Mouse (Mus musculus) G1E-ER4 (cell line): Measurements from ENCODE around the gene Saxo1. TPM values are rescaled to one million over a fixed set of nuclear protein-coding genes. Genes with fewer than 3 reads are reported as not detected.

Source experiments
- GATA1 ChIP-seq: IDR thresholded peaks from one replicate; pipeline ENCODE4 v1.8.0; 2012; ENCODE audit warnings: low read length, inconsistent platforms
- polyA plus RNA-seq: library from polyadenylated mRNA; stranded (reverse); fragments of >175 nt; gene quantifications from 2 replicates; pipeline ENCODE4 v1.2.3, GENCODE M21; 2012

Saxo1 gene
- polyA plus RNA-seq, 1 experiment: not detected

DNA sequence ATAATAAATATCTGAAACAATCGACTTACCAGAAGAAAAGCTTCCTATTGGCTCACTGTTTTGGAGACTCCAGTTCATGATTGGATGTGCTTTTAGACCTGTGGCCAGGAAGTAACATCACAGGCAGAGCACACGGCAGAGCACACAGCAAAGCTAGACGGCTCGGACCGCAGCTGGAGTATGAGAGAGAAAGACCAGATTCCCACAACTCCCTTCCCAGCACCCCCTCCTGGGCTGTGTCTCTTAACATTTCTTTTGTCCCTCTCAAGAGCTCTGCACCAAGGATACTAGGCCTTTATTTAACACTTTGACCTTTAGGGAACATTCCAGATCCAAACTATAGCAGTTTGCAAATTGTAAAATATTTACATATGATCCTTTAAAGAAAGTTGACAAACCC lies 19.2 kb downstream of the Saxo1 start:
- TF ChIP-seq GATA1: no peak

DNA sequence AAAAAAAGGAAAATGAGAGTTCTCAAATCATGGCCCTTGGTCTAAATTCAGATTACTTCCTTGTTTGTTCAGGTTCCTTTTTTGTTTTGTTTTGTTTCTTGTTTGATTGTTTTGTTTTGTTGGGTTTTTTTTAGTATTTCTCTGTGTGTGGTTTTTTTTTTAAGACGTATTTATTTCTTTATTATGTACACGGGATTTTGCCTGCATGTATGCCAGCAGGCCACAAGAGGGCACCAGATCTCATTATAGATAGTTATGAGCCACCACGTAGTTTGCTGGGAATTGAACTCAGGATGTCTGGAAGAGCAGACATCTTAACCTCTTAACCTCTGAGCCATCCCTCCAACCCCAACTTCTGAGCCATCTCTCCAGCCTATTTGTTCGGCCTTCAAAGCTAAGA lies 20.2 kb downstream of the Saxo1 start:
- no peak for TF ChIP-seq GATA1

DNA sequence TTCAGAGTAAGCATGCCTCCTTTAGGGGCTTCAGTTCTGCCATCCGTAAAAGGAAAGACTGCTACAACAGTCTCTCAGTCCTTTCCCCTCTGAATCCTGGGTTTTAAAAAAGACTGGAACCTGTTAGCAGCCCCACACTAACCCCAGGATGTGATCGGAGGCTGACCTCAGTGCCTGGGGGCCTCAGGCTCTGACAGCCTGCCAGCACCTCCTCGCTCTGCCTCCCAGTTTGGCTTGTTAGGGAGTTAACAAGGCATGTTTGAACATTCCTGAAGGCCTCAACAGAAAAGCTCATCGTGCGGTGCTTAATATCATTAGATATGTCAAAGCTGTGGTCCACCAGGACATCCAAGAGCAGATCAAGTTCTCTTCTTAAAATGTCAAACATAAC lies 24.0 kb downstream of the Saxo1 start:
- TF ChIP-seq GATA1: no peak

DNA sequence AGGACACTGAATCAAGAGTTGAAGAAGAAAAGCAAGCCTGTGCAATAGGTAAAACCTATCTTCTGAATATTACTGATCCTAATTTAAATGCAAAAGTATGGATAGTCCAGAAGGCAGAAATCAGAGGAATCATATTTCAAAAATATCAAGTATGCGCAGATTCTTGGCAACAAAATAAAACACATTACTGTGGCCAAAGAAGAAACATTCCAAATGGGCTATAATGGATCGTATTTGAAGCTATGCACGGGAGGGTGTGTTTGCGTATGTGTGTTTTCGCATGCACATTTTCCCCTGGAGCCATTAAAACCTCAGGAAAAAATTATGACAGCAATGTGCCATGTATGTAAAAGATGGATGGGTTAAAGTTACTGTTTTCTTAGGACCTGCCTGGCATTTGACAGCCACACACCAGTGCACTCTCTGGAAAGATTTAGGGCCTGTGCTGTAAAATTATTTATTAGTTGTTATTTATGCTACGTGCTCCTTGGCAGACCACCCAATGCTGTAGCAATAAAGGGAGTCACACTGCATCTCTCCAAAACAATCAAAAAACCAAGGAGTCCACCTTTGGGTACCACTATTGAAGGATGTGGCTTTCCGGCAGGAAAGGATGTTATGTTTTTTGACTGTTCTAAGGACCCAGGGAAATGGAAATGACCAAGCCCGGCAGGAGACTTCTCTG lies 24.6 kb downstream of the Saxo1 start:
- no peak for TF ChIP-seq GATA1

DNA sequence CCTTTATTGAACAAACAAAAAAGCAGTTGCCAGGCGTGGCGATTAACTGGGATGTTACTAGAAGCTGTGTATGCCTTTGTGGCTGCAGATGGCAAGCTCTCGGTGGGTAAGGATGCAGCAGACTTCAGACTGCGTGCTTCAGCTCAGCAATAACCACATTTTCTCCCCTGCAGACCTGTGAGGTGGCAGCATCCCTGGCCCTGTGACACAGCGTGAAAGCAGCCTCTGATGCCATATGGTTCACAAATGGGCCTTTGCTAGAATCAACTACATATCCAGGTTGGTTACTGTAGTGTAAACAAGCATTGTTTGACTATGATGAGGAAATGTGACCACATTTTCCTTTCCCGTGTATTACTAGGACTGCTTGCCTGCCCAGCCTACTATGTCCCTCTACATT lies 29.0 kb downstream of the Saxo1 start:
- no peak for TF ChIP-seq GATA1

DNA sequence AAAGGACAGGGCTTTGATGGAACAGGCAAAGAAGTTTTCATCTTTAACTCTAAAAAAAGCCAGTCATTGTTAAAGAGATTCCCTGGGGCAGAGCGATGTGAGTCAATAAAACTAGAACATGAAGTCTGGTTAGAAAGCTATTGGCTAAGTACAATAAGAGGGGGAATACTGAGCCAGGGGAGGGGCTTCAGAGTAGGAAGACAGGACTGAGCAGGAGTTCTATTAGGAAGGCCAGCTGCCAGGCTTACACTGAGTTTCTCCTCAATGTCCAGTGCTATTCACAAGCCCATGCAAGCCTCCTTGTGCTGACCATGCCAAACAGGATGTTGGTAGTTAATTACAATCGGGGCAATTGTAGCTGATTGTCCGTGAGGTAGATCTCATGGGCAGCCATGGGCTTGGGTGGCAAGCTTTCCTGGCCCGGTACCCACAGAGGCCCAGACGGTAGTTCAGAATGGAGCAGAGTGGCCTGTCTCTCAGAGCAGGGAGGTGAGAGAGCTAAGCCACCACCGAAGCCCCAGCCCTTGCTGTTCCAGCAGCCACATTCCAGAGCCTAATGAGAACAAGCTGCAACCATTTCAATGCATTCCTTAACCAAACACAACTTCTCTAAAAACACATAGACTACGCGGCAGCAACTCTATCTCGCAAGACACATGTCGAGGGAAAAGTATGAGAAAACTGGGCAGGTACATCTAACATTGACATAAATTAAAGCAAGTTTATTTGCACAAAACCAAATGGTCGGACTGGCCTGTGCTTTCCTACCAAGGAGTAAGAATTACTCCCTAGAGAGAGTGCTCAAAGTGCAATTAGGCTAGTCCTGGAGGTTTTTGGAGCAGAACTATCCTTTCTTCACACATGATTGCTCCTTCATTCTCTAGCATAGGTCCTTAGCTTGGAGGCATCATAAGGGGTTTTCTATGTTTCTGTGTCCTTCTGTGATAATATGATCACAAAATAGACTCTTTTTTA lies 30.7 kb downstream of the Saxo1 start:
- TF ChIP-seq GATA1: no peak

DNA sequence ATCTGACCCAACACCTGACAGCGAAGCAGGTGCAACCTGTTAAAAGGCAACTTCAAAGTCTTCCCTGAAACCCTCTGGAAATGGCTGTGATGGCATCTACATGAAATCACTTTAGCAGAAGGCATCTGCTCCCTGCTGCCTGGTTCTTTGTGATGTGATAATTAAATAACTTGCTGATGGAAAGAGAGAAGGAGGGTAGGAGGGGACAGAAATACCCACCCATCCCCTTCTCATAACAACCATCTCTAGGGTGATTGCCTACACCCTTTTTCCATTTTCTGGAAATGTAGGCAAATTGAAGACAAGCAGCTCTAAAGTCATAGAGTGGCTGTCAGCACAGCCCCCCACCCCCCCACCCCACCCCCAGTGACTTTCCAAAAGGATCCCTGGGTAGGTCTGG lies 33.6 kb downstream of the Saxo1 start:
- TF ChIP-seq GATA1: no peak

DNA sequence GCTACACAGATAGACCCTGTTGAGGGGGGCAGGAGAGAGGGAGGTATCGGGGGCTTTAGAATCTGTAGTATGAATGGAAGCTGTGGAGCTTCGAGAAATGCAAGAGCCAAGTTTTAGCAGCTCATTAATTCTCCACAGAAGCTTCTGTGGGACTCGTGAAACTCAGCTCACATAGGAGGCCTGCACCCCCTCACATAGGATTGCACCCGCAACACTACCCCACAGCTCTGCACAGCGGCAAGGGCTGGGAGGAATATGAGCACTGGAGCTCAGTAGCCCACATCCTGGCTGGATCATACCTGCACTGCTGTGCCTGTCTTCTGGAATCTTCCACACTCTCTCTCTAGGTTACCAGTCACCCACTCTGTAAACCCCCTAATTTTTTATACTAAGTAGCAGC lies 34.4 kb downstream of the Saxo1 start:
- no peak for TF ChIP-seq GATA1

DNA sequence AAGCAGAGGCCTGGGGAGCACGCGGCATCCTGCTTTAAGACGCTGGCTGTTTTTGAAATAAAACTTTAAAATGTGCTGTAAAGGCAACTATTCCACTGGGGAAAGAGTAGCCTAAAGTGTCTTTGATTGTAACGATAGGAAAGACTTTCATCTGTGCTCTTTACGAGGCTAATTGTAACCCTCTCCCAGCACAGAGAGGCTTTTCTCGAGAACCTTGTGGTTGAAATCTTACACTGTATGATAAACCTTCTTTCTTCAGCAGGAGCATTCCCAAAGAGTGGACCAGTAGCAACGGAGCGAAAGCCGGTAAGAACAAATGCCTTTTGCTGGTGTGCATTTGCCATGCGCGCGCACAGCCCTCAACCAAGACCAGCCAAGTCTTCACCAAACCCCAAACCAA lies 37.4 kb downstream of the Saxo1 start:
- no peak for TF ChIP-seq GATA1

DNA sequence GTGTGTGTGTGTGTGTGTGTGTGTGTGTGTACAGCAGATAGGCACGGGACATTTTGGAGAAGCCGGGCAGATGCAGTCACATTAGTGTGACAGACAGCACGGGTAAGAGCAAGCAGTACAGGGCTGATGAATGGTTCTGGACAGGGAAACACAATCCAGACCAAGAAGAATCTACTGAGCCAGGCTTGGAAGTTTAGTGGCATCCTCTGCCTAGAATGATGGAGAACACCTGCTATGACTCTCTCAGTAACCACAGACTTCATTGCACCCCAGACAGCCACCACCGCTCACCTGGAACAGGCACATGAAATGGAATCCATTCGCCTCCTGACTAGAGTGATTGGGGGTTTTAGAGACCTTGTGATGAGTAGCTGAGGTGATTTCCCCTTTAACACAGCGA lies 38.2 kb downstream of the Saxo1 start:
- no peak for TF ChIP-seq GATA1

DNA sequence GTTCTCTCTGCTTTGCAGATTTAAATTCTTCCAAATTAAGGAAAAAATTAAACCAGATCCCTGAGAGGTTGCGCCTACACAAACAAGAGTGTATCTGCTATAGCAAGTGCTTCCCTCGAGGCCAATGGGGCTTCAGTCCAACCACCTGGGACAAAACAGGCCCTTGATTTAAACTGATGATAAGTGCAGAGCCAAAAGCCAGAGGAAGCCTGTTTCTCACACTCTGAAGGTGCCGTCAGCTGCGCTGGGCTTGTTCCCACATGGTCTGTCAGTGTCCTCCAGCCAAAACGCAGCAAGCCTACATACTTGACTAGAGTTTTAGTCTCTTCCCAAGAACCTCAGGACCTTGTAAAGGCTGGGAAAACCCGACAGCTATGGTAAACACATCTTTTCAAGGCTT lies 53.5 kb downstream of the Saxo1 start:
- no peak for TF ChIP-seq GATA1

DNA sequence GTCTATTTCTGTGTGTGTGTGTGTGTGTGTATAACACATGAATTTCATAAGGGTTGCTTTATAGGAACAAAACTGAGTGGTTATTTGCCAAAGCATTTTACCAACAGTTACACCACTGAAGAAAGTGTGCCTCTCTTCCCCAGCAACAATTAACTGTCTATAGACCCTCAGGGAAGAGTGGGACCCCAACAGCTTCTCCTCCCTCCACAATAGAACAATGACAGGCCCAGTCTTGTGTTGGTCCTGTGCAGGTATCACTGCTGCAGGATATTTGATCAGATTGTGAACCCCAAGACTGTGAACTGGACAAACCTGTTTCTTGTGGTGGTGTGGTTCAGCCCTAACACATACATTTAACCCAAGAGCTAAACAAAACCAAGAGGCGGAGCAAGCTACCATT lies 58.6 kb downstream of the Saxo1 start:
- no peak for TF ChIP-seq GATA1

DNA sequence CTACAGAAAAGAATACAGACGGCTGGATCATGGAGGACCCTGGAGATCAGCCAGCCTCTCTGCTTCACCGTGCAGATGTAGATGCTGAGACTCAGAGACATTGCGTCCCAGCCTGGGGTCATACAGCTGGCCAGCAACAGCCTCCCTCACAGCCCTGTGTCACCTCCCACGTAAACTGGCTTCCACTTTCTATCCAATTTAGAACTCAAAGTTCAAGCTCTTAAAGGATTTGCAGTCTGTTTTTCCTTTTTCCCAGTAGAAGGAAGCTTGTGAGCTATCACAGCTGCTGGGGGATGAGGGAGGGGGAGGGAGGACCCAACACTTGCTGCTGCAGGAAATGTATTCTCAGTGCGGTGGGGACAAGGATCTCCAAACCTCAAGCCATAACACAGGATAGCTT lies 59.4 kb downstream of the Saxo1 start:
- no peak for TF ChIP-seq GATA1

DNA sequence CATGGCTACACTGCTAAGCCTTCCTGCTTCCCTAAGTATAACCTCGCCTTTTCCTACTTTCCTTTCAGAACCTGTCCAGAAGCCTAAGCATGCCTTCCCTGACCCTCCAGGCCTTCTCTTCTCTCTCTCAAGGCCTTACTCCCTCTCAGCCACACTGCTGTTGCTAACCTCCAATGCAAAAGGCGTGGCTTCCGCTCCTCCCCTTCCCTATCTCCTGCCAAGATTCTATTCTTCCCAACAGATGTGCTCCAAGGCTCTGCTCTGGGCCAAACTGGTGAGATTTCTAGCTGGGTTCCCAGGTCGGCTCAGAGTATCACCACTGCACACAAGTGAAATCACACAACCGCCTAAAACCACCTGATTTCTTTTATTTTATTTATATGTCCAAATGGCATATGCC lies 69.0 kb downstream of the Saxo1 start:
- no peak for TF ChIP-seq GATA1

DNA sequence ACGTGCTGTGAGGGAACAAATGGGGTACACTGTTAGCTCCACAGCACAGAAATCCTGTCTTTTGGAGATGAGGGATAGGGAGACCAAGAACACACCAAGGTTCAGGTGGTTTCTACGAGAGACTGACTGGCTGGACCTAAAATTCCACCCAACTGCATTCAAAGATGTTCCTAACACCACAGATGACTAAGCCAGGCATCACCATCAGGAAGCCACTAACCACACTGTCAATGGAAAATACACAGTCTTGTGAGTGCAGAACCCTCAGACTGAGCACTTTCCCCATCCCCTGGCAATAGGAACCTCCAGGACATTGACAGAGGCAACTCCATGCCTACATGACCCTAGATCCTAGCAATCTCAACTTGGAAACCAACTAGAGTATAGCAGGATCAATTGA lies 71.2 kb downstream of the Saxo1 start:
- TF ChIP-seq GATA1: no peak

DNA sequence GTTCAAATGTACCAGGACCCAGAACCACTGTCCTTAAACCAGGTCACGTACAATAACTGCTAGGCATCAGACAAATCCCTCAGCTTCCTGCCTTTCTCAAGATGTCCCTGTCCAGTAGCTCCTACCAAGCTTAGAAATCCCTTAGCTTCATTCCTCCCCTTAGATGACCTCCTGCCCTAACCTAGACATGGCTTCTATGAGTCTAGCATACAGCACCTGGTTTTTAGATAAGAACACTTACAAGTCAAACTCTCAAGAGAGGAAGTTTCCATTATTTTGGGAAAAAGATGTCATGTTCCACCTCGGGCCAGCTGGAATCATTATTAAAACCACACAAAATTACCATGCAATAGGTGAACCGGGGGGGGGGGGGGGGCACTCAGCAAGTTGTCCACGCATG lies 71.6 kb downstream of the Saxo1 start:
- TF ChIP-seq GATA1: no peak

DNA sequence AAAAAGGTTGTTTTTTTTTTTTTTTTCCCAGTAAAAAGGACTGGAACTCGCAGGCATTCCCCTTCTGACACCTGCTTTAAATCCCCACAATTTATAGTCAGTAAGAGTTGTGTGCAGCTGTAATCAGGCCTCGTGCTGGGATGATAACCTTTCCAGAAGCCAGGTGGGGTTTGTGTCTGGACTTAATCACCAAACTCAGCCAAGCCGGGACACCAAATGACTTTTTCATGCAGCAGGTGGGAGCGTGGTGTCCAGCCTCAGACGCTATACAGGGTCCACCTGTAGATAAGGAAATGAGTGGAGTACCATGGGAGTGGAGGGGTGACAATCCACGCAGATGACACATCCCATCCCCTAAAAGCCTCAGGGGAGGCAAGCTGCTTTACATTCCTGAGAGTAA lies 73.1 kb downstream of the Saxo1 start:
- no peak for TF ChIP-seq GATA1
